Mouse (Mus musculus) MEL (cell line): ENCODE results near the gene Tmem104. TPM values are rescaled to one million over a fixed set of nuclear protein-coding genes. Genes with fewer than 3 reads are reported as not detected.

Source experiments
- DNase-seq: peaks from one replicate; pipeline ENCODE4 v3.0.0; 2011; ENCODE audit warnings: low read depth, low spot score
- H3K27ac ChIP-seq: 2 replicates; pipeline ENCODE4 v1.5.1; 2012; ENCODE audit warnings: low read depth, mild to moderate bottlenecking, control low read depth, low read length, moderate library complexity; ENCODE audit not compliant: control insufficient read depth
- H3K27me3 ChIP-seq, 2 experiments: fragments of 150-350 bp in 1 of 2; sonication (generic) in 1 of 2; 2 replicates each; pipeline ENCODE4 v1.6.1; 2012; ENCODE audit warnings: low read length in 2 of 2, mild to moderate bottlenecking in 2 of 2, improper control_type of control experiment in 1 of 2, moderate library complexity in 1 of 2; ENCODE audit not compliant: insufficient read depth in 2 of 2, control insufficient read depth in 1 of 2
- H3K36me3 ChIP-seq, 2 experiments: 2 replicates each; pipeline ENCODE4 v1.6.1; 2012 to 2014; ENCODE audit warnings: low read length in 2 of 2, improper control_type of control experiment in 1 of 2, inconsistent platforms in 1 of 2, mild to moderate bottlenecking in 1 of 2; ENCODE audit not compliant: insufficient read depth in 2 of 2, control insufficient read depth in 1 of 2
- H3K4me1 ChIP-seq, 2 experiments: fragments of 150-350 bp in 1 of 2; sonication (generic) in 1 of 2; 2 replicates each; pipeline ENCODE4 v1.6.1; 2012; ENCODE audit warnings: low read length in 2 of 2, improper control_type of control experiment in 1 of 2, mild to moderate bottlenecking in 1 of 2; ENCODE audit not compliant: insufficient read depth in 2 of 2, control insufficient read depth in 1 of 2
- H3K4me3 ChIP-seq, 2 experiments: fragments of 150-350 bp in 1 of 2; sonication (generic) in 1 of 2; 2 replicates each; pipeline ENCODE4 v1.5.1; 2012; ENCODE audit warnings: low read depth in 2 of 2, low read length in 2 of 2, mild to moderate bottlenecking in 2 of 2, moderate library complexity in 2 of 2, control low read depth in 1 of 2, improper control_type of control experiment in 1 of 2; ENCODE audit not compliant: control insufficient read depth in 1 of 2, insufficient read depth in 1 of 2
- H3K79me2 ChIP-seq: 2 replicates; pipeline ENCODE4 v1.6.1; 2012; ENCODE audit warnings: mild to moderate bottlenecking, low read length, moderate library complexity; ENCODE audit not compliant: control insufficient read depth, poor library complexity, insufficient read depth
- H3K9ac ChIP-seq: 2 replicates; pipeline ENCODE4 v1.6.1; 2012; ENCODE audit warnings: low read depth, mild to moderate bottlenecking, control low read depth, low read length, moderate library complexity; ENCODE audit not compliant: control insufficient read depth, poor library complexity, severe bottlenecking
- H3K9me3 ChIP-seq: fragments of 150-350 bp; sonication (generic); replicated peaks from 2 replicates; pipeline ENCODE4 v1.6.1; 2012; ENCODE audit warnings: mild to moderate bottlenecking, low read length, improper control_type of control experiment, moderate library complexity; ENCODE audit not compliant: insufficient read depth
- BHLHE40 ChIP-seq: IDR thresholded peaks from 2 replicates; pipeline ENCODE4 v1.6.1; 2012; ENCODE audit warnings: low read depth, mild to moderate bottlenecking, inconsistent platforms, low read length, improper control_type of control experiment, borderline replicate concordance
- CHD2 ChIP-seq: IDR thresholded peaks from 2 replicates; pipeline ENCODE4 v1.6.1; 2011; ENCODE audit warnings: low read length, improper control_type of control experiment
- CTCF ChIP-seq, 3 experiments: IDR thresholded peaks in 2 of 3; conservative IDR thresholded peaks in 1 of 3; 2 replicates each; pipeline ENCODE4 v1.5.1; 2011 to 2012; ENCODE audit warnings: low read length in 3 of 3, low read depth in 2 of 3, mild to moderate bottlenecking in 2 of 3, improper control_type of control experiment in 1 of 3, inconsistent platforms in 1 of 3, mixed read lengths in 1 of 3, moderate library complexity in 1 of 3; ENCODE audit not compliant: control insufficient read depth in 1 of 3, insufficient read depth in 1 of 3, poor library complexity in 1 of 3, severe bottlenecking in 1 of 3
- E2F4 ChIP-seq: IDR thresholded peaks from 2 replicates; pipeline ENCODE4 v1.6.1; 2011; ENCODE audit warnings: low read depth, low read length, improper control_type of control experiment, borderline replicate concordance
- ELF1 ChIP-seq: IDR thresholded peaks from 2 replicates; pipeline ENCODE4 v1.6.1; 2014; ENCODE audit warnings: low read depth, mild to moderate bottlenecking, inconsistent platforms, low read length, improper control_type of control experiment, moderate library complexity
- EP300 ChIP-seq, 2 experiments: IDR thresholded peaks; 2 replicates each; pipeline ENCODE4 v1.6.1; 2011; ENCODE audit warnings: improper control_type of control experiment in 2 of 2, low read length in 2 of 2, low read depth in 1 of 2, mild to moderate bottlenecking in 1 of 2
- ETS1 ChIP-seq: IDR thresholded peaks from 2 replicates; pipeline ENCODE4 v1.6.1; 2012; ENCODE audit warnings: low read depth, mild to moderate bottlenecking, inconsistent platforms, low read length, improper control_type of control experiment, moderate library complexity
- GABPA ChIP-seq: IDR thresholded peaks from 2 replicates; pipeline ENCODE4 v1.6.1; 2012; ENCODE audit warnings: low read depth, mild to moderate bottlenecking, inconsistent platforms, low read length, improper control_type of control experiment, moderate library complexity
- HCFC1 ChIP-seq: IDR thresholded peaks from 2 replicates; pipeline ENCODE4 v1.6.1; 2012; ENCODE audit warnings: low read depth, mild to moderate bottlenecking, inconsistent platforms, low read length, improper control_type of control experiment, moderate library complexity
- JUND ChIP-seq: IDR thresholded peaks from 2 replicates; pipeline ENCODE4 v1.6.1; 2011; ENCODE audit warnings: low read depth, mild to moderate bottlenecking, improper control_type of control experiment, low read length
- MAFK ChIP-seq: IDR thresholded peaks from 2 replicates; pipeline ENCODE4 v1.6.1; 2011; ENCODE audit warnings: low read depth, mild to moderate bottlenecking, low read length, improper control_type of control experiment, borderline replicate concordance
- MAX ChIP-seq: IDR thresholded peaks from 2 replicates; pipeline ENCODE4 v1.6.1; 2011; ENCODE audit warnings: low read length, improper control_type of control experiment
- MAZ ChIP-seq: IDR thresholded peaks from 2 replicates; pipeline ENCODE4 v1.6.1; 2012; ENCODE audit warnings: low read depth, mild to moderate bottlenecking, inconsistent platforms, low read length, improper control_type of control experiment
- MEF2A ChIP-seq: IDR thresholded peaks from 2 replicates; pipeline ENCODE4 v1.6.1; 2014; ENCODE audit warnings: low read depth, mild to moderate bottlenecking, inconsistent platforms, low read length, improper control_type of control experiment; ENCODE audit not compliant: poor library complexity, insufficient replicate concordance, severe bottlenecking; ENCODE audit errors: extremely low read depth
- MYB ChIP-seq: IDR thresholded peaks from 2 replicates; pipeline ENCODE4 v1.6.1; 2011; ENCODE audit warnings: mild to moderate bottlenecking, low read depth, low read length, improper control_type of control experiment
- MYC ChIP-seq: IDR thresholded peaks from 2 replicates; pipeline ENCODE4 v1.6.1; 2011; ENCODE audit warnings: low read depth, mild to moderate bottlenecking, low read length, improper control_type of control experiment, moderate library complexity
- NELFE ChIP-seq: IDR thresholded peaks from 2 replicates; pipeline ENCODE4 v1.6.1; 2011; ENCODE audit warnings: low read depth, low read length, improper control_type of control experiment
- POLR2A ChIP-seq, 2 experiments: IDR thresholded peaks; 2 replicates each; pipeline ENCODE4 v1.6.1; 2011 to 2012; ENCODE audit warnings: low read length in 2 of 2, mild to moderate bottlenecking in 2 of 2, control low read depth in 1 of 2, improper control_type of control experiment in 1 of 2, low read depth in 1 of 2, moderate library complexity in 1 of 2; ENCODE audit not compliant: control insufficient read depth in 1 of 2, insufficient read depth in 1 of 2, poor library complexity in 1 of 2
- POLR2AphosphoS2 ChIP-seq: IDR thresholded peaks from 2 replicates; pipeline ENCODE4 v1.6.1; 2011; ENCODE audit warnings: low read length, improper control_type of control experiment
- POLR2AphosphoS5 ChIP-seq: IDR thresholded peaks from 2 replicates; pipeline ENCODE4 v1.6.1; 2012; ENCODE audit warnings: low read depth, borderline replicate concordance, mild to moderate bottlenecking, inconsistent platforms, low read length, moderate library complexity, mixed read lengths
- RCOR1 ChIP-seq: IDR thresholded peaks from 2 replicates; pipeline ENCODE4 v1.6.1; 2012; ENCODE audit warnings: low read depth, mild to moderate bottlenecking, inconsistent platforms, low read length, improper control_type of control experiment
- SIN3A ChIP-seq: IDR thresholded peaks from 2 replicates; pipeline ENCODE4 v1.6.1; 2012; ENCODE audit warnings: low read length, improper control_type of control experiment, inconsistent platforms
- SMC3 ChIP-seq: IDR thresholded peaks from 2 replicates; pipeline ENCODE4 v1.6.1; 2011; ENCODE audit warnings: low read depth, low read length, improper control_type of control experiment
- TAL1 ChIP-seq: IDR thresholded peaks from 2 replicates; pipeline ENCODE4 v1.6.1; 2012; ENCODE audit warnings: mild to moderate bottlenecking, inconsistent platforms, low read length, moderate library complexity, mixed read lengths
- TCF12 ChIP-seq: IDR thresholded peaks from 2 replicates; pipeline ENCODE4 v1.6.1; 2014; ENCODE audit warnings: low read depth, mild to moderate bottlenecking, inconsistent platforms, low read length, improper control_type of control experiment, moderate library complexity
- USF2 ChIP-seq, 2 experiments: IDR thresholded peaks; 2 replicates each; pipeline ENCODE4 v1.6.1; 2011 to 2012; ENCODE audit warnings: improper control_type of control experiment in 2 of 2, low read length in 2 of 2, borderline replicate concordance in 1 of 2, inconsistent platforms in 1 of 2, low read depth in 1 of 2, mild to moderate bottlenecking in 1 of 2; ENCODE audit not compliant: insufficient read depth in 1 of 2
- ZC3H11A ChIP-seq: IDR thresholded peaks from 2 replicates; pipeline ENCODE4 v1.6.1; 2012; ENCODE audit warnings: low read depth, mild to moderate bottlenecking, inconsistent platforms, low read length, improper control_type of control experiment
- ZNF384 ChIP-seq: IDR thresholded peaks from 2 replicates; pipeline ENCODE4 v1.6.1; 2012; ENCODE audit warnings: low read depth, mild to moderate bottlenecking, inconsistent platforms, low read length, improper control_type of control experiment
- polyA plus RNA-seq, 2 experiments: library from polyadenylated mRNA; stranded (reverse) in 1 of 2; unstranded in 1 of 2; fragments of >175 nt in 1 of 2; fragments of >200 nt in 1 of 2; gene quantifications; 2 replicates each; pipeline versions ENCODE4 v1.2.1 to v1.2.4; 2012; ENCODE audit warnings: low replicate concordance in 2 of 2, low read depth in 1 of 2; ENCODE audit not compliant: insufficient read length in 2 of 2, insufficient read depth in 1 of 2, missing spikeins in 1 of 2
- total RNA-seq: library from RNA; depleted of rRNA; stranded (reverse); fragments of 300-350 nt; gene quantifications from 2 replicates; pipeline ENCODE4 v1.2.3, GENCODE M21; 2012

Gene Tmem104
- total and polyA plus RNA-seq, 3 experiments, result 21.9 to 24.8 TPM; not detected in 1

- TF ChIP-seq ZC3H11A (no peak), MAX (no peak), MAZ (no peak), CTCF (IDR thresholded peaks at IDR 0.05 in 2 of 3, conservative IDR thresholded peaks at IDR 0.05 in 1 of 3; ENCODE audit: control insufficient read depth in 1 of 3, insufficient read depth in 1 of 3, low read depth in 2 of 3, low read length in 3 of 3, poor library complexity in 1 of 3, severe bottlenecking in 1 of 3) (no peak), GABPA (no peak), USF2 (IDR thresholded peaks at IDR 0.05; ENCODE audit: borderline replicate concordance in 1 of 2, insufficient read depth in 1 of 2, low read depth in 1 of 2, low read length in 2 of 2) (no peak), CHD2 (no peak), BHLHE40 (no peak), MEF2A (no peak), MYC (no peak), SIN3A (no peak), RCOR1 (no peak), E2F4 (no peak), ETS1 (no peak), JUND (no peak), ELF1 (no peak), SMC3 (no peak), HCFC1 (no peak)
- TF ChIP-seq, all 39 proteins: peak for 0
- H3K9me3 ChIP-seq, result no peaks in the 10 kb centered on the region
- DNase-seq, result no peak
- H3K9ac ChIP-seq, result no peak overlapping the region
- no peaks in the 10 kb centered on the region; a peak in 1 of 4 replicates for H3K36me3 ChIP-seq
- no peaks in the 10 kb centered on the region for H3K4me1 ChIP-seq
- no peak overlapping the region for H3K27ac ChIP-seq
- no peaks in the 10 kb centered on the region for H3K79me2 ChIP-seq
- H3K4me3 ChIP-seq, result no peak overlapping the region
- peaks cover 2% of the 10 kb centered on the region in 2 experiments; a peak in 3 of 4 replicates for H3K27me3 ChIP-seq
Measured at GRCm38 (mm10) chr11:115266400-115266778, 79.1 kb downstream of the Tmem104 start.

GRCm38 (mm10) chr11:115267061-115267883, 80.0 kb downstream of the Tmem104 start, which contains the start of gene Grin2c:
Gene Grin2c, minus strand, starts transcription at chr11:115267243.
- H3K79me2 ChIP-seq, result no peaks in the 10 kb centered on the region
- no peak for TF ChIP-seq RCOR1
- TF ChIP-seq NELFE, result no peak
- TF ChIP-seq CTCF (IDR thresholded peaks at IDR 0.05 in 2 of 3, conservative IDR thresholded peaks at IDR 0.05 in 1 of 3; ENCODE audit: control insufficient read depth in 1 of 3, insufficient read depth in 1 of 3, low read depth in 2 of 3, low read length in 3 of 3, poor library complexity in 1 of 3, severe bottlenecking in 1 of 3), result no peak
- no peak for TF ChIP-seq ETS1
- TF ChIP-seq SMC3, result no peak
- TF ChIP-seq MAFK, result no peak
- TF ChIP-seq USF2 (IDR thresholded peaks at IDR 0.05; ENCODE audit: borderline replicate concordance in 1 of 2, insufficient read depth in 1 of 2, low read depth in 1 of 2, low read length in 2 of 2), result no peak
- TF ChIP-seq MYB, result no peak
- TF ChIP-seq POLR2AphosphoS2, result no peak
- TF ChIP-seq EP300 (IDR thresholded peaks at IDR 0.05; ENCODE audit: low read depth in 1 of 2, low read length in 2 of 2), result no peak
- TF ChIP-seq GABPA, result no peak
- TF ChIP-seq TAL1, result no peak
- no peak for TF ChIP-seq TCF12
- no peak for TF ChIP-seq MEF2A
- no peak for TF ChIP-seq ZNF384
- TF ChIP-seq SIN3A, result no peak
- TF ChIP-seq POLR2AphosphoS5, result no peak
- TF ChIP-seq POLR2A (IDR thresholded peaks at IDR 0.05; ENCODE audit: control insufficient read depth in 1 of 2, insufficient read depth in 1 of 2, low read depth in 1 of 2, low read length in 2 of 2, poor library complexity in 1 of 2), result no peak
- no peaks in the 10 kb centered on the region for H3K9me3 ChIP-seq
- no peak within 1 kb of the TSS for H3K4me3 ChIP-seq
- no peaks in the 10 kb centered on the region for H3K4me1 ChIP-seq
- H3K36me3 ChIP-seq, result no peaks in the 10 kb centered on the region; a peak in 1 of 4 replicates
- no peak for DNase-seq
- H3K9ac ChIP-seq, result no peak within 1 kb of the TSS
- H3K27ac ChIP-seq, result no peak within 1 kb of the TSS
- H3K27me3 ChIP-seq, result peaks cover 0 to 2% of the 10 kb centered on the region in 2 experiments; a peak in 1 of 4 replicates
